Mouse (Mus musculus) ES-E14 (cell line): ENCODE data around the gene Nebl. TPM values are rescaled to one million over a fixed set of nuclear protein-coding genes. Genes with fewer than 3 reads are reported as not detected.
"Not testable (repeated sequence)": the region's sequence is repeated elsewhere in the genome, so short reads cannot be mapped to it uniquely, and the experiment has no call there.

Experiments
- DNase-seq: peaks from one replicate; pipeline ENCODE4 v3.0.0-alpha.2; 2013; ENCODE audit warnings: low read depth, low spot score
- H3K27ac ChIP-seq: 2 replicates; pipeline ENCODE4 v1.5.1; 2012; ENCODE audit warnings: low read depth, mild to moderate bottlenecking, low read length, moderate library complexity, mixed read lengths; ENCODE audit not compliant: poor library complexity, insufficient read depth, severe bottlenecking
- H3K36me3 ChIP-seq: 2 replicates; pipeline ENCODE4 v1.6.1; 2012; ENCODE audit warnings: mild to moderate bottlenecking, low read length, moderate library complexity, mixed read lengths; ENCODE audit not compliant: control insufficient read depth, poor library complexity, insufficient read depth, severe bottlenecking
- H3K4me1 ChIP-seq, 2 experiments: fragments of 150-350 bp in 1 of 2; sonication (generic) in 1 of 2; 2 replicates each; pipeline ENCODE4 v1.6.1; 2012; ENCODE audit warnings: low read length in 2 of 2, mild to moderate bottlenecking in 1 of 2, mixed read lengths in 1 of 2; ENCODE audit not compliant: control insufficient read depth in 2 of 2, insufficient read depth in 2 of 2, poor library complexity in 1 of 2
- H3K4me3 ChIP-seq, 2 experiments: fragments of 150-350 bp in 1 of 2; sonication (generic) in 1 of 2; 2 replicates each; pipeline ENCODE4 v1.5.1; 2012; ENCODE audit warnings: low read length in 2 of 2, low read depth in 1 of 2, mild to moderate bottlenecking in 1 of 2, mixed read lengths in 1 of 2; ENCODE audit not compliant: insufficient read depth in 1 of 2, poor library complexity in 1 of 2, severe bottlenecking in 1 of 2
- H3K9ac ChIP-seq: 2 replicates; pipeline ENCODE4 v1.6.1; 2012; ENCODE audit warnings: low read depth, mild to moderate bottlenecking, low read length, mixed read lengths; ENCODE audit not compliant: poor library complexity, insufficient read depth, severe bottlenecking
- H3K9me3 ChIP-seq: fragments of 150-350 bp; sonication (generic); 2 replicates; pipeline ENCODE4 v1.6.1; 2012; ENCODE audit warnings: low read depth, mild to moderate bottlenecking, low read length; ENCODE audit not compliant: control insufficient read depth, insufficient read depth
- CHD2 ChIP-seq: IDR thresholded peaks from 2 replicates; pipeline ENCODE4 v1.6.1; 2014; ENCODE audit warnings: mild to moderate bottlenecking, low read depth, low read length, inconsistent platforms
- HCFC1 ChIP-seq: IDR thresholded peaks from 2 replicates; pipeline ENCODE4 v1.6.1; 2012; ENCODE audit warnings: low read length, inconsistent platforms, borderline replicate concordance; ENCODE audit not compliant: insufficient read depth
- MAFK ChIP-seq: IDR thresholded peaks from 2 replicates; pipeline ENCODE4 v1.6.1; 2014; ENCODE audit warnings: mild to moderate bottlenecking, low read depth, low read length, inconsistent platforms; ENCODE audit not compliant: insufficient read depth
- ZC3H11A ChIP-seq: IDR thresholded peaks from 2 replicates; pipeline ENCODE4 v1.6.1; 2012; ENCODE audit warnings: low read depth, mild to moderate bottlenecking, inconsistent platforms, low read length, borderline replicate concordance
- ZNF384 ChIP-seq: IDR thresholded peaks from 2 replicates; pipeline ENCODE4 v1.6.1; 2012; ENCODE audit warnings: low read depth, low read length, inconsistent platforms
- in situ Hi-C, 2 experiments: fragments of 600-800 bp; cut with MboI; formaldehyde crosslinking; loops; one replicate each; pipeline ENCODE4 v1.15.1; 2025; ENCODE audit warnings: low sequenced_read_pairs in 2 of 2, inconsistent platforms in 1 of 2; ENCODE audit not compliant: unreplicated experiment in 2 of 2
- total RNA-seq: library from RNA; depleted of rRNA; stranded (reverse); fragments of 300-350 nt; gene quantifications from 2 replicates; pipeline ENCODE4 v1.2.3, GENCODE M21; 2012

Nebl gene
- total RNA-seq, 1 experiment: 1.2 TPM

DNA sequence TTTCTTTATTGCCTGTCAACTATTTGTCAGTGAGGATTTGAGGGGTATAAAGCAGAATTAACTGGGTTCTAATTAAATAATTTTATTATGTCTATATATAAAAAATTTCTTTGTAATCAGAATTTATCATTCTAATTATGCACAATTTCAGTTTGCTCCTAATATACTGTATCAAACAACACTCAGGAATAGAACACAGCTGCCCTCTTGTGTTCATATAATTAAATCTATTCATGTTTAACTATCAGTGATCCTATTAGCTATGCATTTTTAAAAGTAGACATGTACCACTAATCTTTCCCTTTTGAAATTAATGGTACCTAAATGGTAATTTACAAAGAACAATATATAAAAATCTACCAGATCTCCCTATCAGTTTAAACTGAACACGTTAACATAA is 404.7 kb downstream of the Nebl start:
- H3K36me3 ChIP-seq: no peaks in the 10 kb centered on the region
- H3K27ac ChIP-seq: no peak overlapping the region
- H3K9ac ChIP-seq: no peak overlapping the region
- TF ChIP-seq CHD2 (no peak), MAFK (no peak), ZNF384 (no peak), HCFC1 (no peak), ZC3H11A (no peak)
- in situ Hi-C loops: no loop called here
- no peaks in the 10 kb centered on the region for H3K4me1 ChIP-seq
- no peaks in the 10 kb centered on the region for H3K9me3 ChIP-seq
- no peak for DNase-seq
- H3K4me3 ChIP-seq: no peak overlapping the region

DNA sequence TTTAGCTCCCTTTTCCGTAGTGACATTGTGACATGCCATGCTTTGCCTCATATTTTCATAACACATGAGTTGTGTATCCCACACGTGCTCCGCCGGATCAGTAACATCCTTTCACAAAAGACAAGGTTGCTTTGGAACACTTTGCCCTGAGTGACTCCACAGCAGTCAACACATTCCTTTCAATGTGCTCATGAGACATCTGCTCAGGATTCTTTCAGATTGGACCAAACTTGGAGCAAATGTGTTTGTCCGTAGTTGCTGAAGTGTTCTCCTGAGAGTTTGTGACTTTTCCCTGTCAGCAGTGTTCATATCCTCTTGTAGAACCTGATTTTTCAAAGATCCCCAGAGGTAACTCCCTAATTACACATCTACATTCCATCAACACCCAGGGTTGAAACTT is 414.4 kb downstream of the Nebl start:
- in situ Hi-C loops: no loop called here

DNA sequence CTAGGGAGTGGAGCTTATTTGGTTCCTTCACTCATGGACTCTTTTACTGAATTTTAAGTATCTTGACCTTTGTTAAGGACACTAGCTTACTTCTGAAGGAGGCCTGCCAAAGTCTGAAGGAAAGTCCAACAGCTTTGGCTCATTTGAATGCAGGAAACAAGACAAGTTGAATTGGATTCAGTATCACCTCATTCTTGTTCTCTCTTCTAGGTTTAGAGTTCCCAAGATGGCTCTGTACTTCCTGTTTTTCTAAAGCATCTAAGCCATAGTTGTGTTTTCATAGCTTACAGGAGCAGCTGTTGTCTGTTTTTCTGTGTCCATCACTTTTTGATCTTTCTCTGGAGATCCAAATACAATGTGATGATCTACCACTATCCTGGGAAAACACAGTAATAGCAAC is 429.9 kb downstream of the Nebl start:
- H3K27ac ChIP-seq: no peak overlapping the region

More for the DNA sequence above, 414.4 kb downstream of the Nebl start:
- Histone ChIP-seq H3K36me3 (no peaks in the 10 kb centered on the region), H3K9ac (no peak overlapping the region), H3K9me3 (no peaks in the 10 kb centered on the region), H3K27ac (no peak overlapping the region), H3K4me1 (no peaks in the 10 kb centered on the region), H3K4me3 (no peak overlapping the region)
- TF ChIP-seq ZC3H11A (no peak), HCFC1 (no peak), CHD2 (no peak), ZNF384 (no peak), MAFK (no peak)
- no peak for DNase-seq

DNA sequence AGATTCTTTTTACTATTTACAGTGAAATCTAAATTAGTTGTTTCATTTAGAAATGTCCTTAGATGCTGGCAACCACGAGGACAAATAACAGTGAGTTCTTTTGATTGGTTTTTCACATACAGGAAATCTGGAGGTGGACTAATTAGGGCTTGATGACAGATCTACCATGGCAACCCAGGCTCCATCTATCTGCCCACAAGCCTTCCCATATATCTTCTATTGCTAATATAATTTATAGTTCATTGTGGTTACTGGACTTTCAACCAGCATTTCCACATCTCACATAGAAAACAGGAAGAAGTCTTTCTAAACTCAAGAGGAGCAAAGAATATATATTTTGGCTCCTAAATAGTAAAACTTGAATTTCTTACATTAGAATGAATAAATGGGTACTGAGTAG is 433.8 kb downstream of the Nebl start:
- no peak overlapping the region for H3K4me3 ChIP-seq
- no peak overlapping the region for H3K27ac ChIP-seq
- no peaks in the 10 kb centered on the region for H3K4me1 ChIP-seq
- H3K36me3 ChIP-seq: no peaks in the 10 kb centered on the region
- TF ChIP-seq ZC3H11A: no peak
- no peak for TF ChIP-seq HCFC1
- no peak for TF ChIP-seq ZNF384
- TF ChIP-seq CHD2: no peak
- no peak for TF ChIP-seq MAFK
- no peak for DNase-seq
- no peaks in the 10 kb centered on the region for H3K9me3 ChIP-seq
- H3K9ac ChIP-seq: no peak overlapping the region
- in situ Hi-C loops: no loop called here

More for the DNA sequence above, 429.9 kb downstream of the Nebl start:
- in situ Hi-C loops: no loop called here
- TF ChIP-seq ZC3H11A (no peak), HCFC1 (no peak), CHD2 (no peak), ZNF384 (no peak), MAFK (no peak)
- DNase-seq: no peak
- no peaks in the 10 kb centered on the region for H3K9me3 ChIP-seq
- H3K4me1 ChIP-seq: no peaks in the 10 kb centered on the region
- H3K9ac ChIP-seq: no peak overlapping the region
- no peaks in the 10 kb centered on the region for H3K36me3 ChIP-seq
- no peak overlapping the region for H3K4me3 ChIP-seq

DNA sequence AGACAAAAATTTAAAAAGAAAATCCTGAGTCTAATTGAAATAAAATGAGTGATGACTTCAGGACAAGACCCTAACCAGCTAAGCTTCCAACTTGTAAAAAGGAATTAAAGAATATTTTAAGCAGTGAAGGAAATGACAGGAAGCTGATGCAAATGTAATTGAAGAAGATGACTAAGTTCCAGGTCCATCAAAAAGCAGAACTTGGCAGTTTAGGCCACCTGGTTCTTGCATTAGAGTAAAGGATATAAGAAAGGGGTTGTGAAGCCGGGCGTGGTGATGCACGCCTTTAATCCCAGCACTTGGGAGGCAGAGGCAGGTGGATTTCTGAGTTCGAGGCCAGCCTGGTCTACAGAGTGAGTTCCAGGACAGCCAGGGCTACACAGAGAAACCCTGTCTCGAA is 436.0 kb downstream of the Nebl start:
- H3K9ac ChIP-seq, H3K4me3 ChIP-seq, DNase-seq, H3K36me3 ChIP-seq, H3K4me1 ChIP-seq, H3K27ac ChIP-seq, H3K9me3 ChIP-seq, in situ Hi-C loops: not testable (repeated sequence)
